Mouse (Mus musculus) left cerebral cortex, adult 18-20 months (tissue): ENCODE measurements around the gene Kcnip2. TPM values are rescaled to one million over a fixed set of nuclear protein-coding genes. Genes with fewer than 3 reads are reported as not detected.
A peak's percentile ranks its signal among the peaks of the same experiment; 100 is the strongest.
"Not testable (repeated sequence)": the region's sequence is repeated elsewhere in the genome, so short reads cannot be mapped to it uniquely, and the experiment has no call there.

Experiments used
- DNase-seq, 2 experiments: peaks; one replicate each; pipeline ENCODE4 v3.0.0; 2021 to 2022; ENCODE audit warnings: low spot score in 2 of 2, mixed read lengths in 1 of 2
- total RNA-seq, 2 experiments: library from RNA; stranded (reverse); gene quantifications; 2 replicates each; pipeline ENCODE4 v1.2.3; 2021

Gene Kcnip2
- total RNA-seq, 2 experiments from 2014 or later: 148 to 164 TPM

DNA sequence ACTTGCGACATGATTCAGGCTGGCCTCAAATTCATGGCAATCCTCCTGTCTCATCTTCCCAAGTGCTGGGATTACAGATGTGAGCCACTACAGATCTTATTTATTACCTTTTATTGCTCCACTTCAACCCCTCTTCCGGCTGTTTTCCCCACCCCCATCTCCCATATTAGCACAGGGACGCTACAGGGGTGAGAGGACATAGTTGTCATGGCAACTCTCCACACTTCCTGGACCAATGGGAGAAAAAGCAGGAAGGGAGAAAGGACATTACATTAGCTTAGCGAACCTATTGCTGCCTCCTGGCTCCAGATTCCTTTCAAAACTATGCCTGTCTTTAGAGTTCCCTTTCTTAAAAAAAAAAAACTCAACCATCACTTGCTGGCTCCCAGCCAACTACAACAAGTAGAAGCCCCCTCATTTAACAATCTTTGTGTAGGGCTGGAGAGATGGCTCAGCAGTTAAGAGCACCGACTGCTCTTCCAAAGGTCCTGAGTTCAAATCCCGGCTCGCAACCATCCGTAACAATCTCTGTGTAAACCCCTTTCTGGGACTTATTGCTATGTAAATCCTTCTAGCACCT, 3.1 kb downstream of the Kcnip2 start:
- DNase-seq: no peak

DNA sequence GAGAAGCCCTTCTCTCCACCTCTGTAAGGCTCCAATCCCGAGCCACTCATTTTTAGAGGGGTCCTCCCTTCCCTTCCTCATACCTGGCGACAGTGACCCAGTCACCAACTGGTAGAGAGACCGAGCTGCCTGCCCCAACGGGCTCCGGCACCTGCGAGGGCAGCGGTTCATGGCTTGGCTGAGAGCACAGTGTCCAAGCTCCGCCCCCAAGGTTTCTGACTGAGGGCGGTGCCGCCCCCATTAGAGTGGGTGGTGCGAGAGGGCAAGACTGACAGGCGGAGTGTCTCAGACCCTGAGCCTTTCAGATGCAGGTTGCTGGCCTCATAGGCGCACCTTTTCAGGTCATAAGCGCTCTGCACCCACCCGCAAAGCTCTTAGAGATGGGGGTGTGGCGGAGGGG, 3.7 kb downstream of the Kcnip2 start:
- DNase-seq: no peak

DNA sequence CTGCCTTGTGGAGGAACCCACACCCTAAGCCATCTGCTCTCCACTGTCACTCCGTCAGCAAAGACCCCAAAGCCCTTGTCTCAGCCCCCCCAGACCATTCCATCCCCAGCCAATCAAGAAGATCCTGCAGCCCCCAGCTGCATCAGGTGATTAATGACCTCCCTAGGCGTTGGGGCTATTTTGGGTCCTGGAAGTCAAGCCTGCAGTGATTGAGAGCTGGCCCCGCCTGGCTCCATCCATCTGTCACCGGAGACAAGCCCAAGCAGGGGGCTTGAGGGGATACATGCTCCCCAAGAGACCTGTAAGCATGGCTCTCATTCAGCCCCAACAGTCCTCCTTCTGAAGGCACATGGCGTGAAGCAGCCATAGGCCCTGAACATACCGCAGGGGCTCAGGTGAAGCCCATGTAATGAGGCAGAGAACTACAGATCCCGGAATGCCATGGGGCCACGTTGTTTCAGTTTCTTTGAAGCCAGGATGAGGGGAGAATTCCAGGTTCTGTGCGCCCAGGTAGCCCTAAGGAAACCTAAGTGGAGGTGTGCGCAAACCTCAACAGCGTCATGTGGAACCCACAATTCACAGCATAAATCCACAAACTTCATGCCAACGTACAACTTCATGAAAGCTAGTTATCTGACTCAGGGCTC, 4.7 kb downstream of the Kcnip2 start:
- DNase-seq: no peak

DNA sequence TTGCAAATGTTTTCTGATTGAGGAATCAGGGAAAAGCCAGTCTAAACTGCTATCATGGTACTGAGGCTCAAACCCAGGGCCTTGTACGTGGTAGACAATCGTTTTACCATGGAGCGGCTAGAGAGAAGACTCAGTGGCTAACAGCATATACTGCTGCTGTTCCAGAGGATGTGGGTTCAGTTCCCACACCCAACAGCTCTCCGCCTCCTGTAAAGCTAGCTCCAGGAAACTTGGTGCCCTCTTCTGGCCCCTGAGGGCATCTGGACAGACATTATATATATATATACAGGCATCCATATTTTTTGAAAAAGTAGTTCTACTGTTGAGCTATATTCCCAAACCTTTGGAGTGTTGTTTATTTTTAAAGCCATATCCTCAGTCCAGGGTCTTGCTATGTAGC, 8.1 kb downstream of the Kcnip2 start:
- DNase-seq: no peak

DNA sequence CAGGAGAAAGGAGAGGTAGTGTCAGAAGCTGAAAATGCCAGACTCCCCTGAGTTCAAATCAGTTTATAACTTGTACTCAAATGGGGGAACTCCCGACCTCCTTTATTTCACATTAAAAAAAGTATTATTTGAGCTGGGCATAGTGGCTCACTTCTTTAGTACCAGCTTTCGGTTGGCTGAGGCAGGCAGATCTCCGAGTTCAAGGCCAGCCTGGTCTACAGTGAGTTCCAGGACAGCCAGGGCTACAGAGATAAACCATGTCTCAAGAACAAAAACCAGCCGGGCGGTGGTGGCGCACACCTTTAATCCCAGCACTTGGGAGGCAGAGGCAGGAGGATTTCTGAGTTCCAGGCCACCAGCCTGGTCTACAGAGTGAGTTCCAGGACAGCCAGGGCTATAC, 10.0 kb downstream of the Kcnip2 start:
- DNase-seq: not testable (repeated sequence)

DNA sequence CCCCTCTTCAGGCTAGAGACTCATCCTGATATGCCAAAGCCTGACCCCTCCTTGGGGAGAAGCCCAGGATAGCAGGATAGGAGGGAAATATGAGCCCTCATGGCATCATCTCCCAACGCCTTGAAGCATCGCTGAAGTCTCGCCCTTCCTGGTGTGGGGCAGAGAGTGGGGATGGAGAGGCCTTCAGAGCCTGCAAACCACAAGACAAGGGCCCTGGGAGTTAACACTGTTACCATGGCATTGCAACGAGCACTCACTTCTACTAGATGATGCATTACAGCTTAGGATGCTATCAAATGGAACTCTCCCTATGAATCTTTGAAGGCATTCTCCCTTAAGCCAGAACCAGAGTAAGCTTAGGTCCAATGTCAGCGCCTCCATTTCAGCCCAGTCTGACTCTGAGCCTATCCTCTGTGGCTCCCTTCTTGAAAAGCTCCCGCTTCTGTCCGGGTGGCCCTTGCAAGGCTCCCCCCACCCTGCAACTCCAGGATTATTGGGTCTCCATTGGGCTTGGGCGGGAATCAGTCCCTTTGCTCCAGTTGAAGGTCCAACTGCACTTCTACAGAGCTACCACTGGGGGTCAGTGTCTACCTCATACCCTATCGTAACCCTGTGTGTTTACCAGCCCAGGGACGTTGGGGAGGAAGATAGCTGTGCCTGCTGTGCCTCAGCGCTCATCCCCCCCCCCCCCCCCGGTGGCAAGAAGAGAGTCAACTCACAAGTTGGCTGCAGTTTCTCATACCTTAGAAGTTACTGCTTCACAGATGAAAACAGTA, 11.1 kb downstream of the Kcnip2 start:
- no peak for DNase-seq

DNA sequence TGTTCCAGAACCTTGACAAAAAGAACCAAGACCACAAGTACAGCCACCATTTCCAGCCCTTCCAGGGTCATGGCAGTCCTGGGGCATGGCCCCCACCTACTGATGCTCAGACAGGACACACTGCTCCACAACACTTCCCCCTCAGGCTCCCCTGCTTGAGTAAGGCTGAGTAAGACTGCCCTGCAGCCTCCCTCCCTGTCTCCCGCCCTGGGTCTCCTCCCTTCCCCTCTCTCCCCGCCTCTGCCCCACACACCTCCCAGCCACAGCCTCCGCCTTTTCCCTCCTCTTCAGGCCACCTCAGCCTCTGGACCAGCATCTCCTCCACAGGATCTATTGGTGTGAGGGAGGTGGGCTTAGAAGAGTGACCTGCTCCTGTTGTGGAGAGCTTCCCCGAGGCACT, 12.5 kb downstream of the Kcnip2 start:
- DNase-seq: no peak

DNA sequence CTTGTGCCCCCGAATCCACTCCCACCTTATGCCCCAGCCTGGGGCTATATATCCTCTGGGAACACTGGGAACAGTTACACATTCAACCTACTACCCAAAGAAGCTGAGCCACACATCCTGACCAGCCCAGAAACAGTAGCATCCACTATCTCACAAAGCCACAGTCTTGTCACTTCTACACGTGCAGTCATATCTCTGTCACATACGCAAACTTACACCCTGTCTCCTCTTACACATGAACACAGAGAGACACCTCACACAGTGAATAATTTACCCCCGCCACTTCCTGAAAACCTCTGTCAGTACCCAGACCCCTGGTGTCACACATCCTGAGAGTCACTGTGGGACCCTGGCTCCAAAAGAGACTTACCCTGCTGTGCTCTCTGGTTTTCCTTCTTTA, 13.2 kb downstream of the Kcnip2 start:
- DNase-seq: no peak

DNA sequence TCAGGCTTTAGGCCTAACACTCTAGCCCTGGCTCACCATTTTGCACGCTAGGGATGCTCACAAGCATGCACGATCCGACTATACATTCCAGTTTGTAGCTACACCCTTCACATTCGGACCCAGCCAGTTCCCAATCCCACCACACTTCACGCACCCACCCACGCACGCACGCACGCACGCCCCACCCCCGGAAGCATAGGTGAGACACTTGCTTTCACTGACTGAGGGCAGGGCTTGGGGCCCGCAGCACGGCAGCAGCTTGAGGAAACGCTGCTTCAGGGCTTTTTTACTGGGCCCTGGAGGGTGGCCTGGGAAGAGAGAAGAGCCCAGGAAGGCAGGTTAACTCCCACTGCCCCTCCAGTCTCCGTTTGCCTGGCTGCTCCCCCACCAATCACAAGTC, 19.0 kb downstream of the Kcnip2 start:
- no peak for DNase-seq

DNA sequence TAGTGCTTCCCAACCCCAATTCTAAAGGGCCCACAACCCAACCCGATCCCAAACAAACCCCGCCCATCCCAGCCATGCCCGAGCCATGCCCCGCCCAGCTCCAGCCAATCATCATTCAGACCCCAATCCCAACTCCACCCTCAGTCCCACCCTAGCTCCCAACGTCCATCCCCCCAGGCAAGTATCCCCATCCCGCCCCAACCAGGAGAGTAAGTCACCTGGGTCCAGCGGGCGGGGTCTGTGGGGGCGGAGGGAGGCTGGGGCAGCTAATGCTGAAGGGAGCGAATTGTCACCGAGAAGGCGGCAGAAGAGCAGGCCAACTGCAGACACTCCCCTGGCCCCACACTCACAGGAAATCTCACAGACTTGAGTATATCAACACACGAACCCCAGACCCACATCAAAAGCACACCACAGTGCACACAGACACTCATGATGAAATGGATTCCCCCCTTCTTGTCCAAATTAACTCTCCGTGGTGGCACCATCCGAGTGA, 19.8 kb downstream of the Kcnip2 start:
- DNase-seq: no peak

DNA sequence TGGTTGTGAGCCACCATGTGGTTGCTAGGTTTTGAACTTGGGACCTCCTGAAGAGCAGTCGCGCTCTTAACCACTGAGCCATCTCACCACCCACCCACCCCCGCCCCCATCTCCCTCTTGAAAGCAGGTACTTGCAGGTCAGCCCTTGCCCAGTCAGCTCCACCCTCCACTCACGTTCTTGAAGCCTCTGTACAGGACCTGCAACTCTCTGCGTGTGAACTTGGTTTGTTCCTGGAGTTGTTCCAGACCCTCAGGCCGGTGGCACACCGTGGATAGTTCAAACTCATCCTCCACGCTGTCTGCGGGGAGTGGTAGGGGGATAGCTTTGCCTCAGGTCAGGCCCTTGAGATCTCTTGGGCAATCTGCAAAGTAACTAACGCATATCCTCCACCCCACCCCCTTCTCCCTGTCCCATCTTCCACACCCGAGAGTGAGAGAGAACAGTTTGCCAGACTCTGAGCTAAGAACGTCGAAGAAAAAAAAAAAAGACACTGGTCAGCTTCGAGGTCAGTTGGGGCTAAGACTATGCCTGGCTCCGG, 20.4 kb downstream of the Kcnip2 start:
- DNase-seq: no peak

DNA sequence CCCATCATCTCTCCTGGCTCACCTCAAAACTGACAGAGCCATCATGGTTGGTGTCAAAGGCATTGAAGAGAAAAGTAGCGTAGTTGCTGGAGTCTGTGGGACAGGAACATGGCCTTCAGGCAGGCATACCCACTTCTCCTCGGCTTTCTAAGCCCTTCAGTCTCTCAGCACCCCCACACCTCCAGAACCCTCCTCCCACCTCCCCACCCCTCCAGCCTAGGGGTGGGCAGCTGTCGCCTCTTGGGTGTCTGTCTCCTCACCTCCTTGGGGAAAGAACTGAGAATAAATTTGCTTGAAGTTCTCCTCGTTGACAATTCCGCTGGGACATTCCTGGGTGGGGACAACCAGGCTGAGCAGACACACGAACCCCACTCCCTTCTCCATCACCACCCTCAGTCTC, 21.1 kb downstream of the Kcnip2 start:
- no peak for DNase-seq

DNA sequence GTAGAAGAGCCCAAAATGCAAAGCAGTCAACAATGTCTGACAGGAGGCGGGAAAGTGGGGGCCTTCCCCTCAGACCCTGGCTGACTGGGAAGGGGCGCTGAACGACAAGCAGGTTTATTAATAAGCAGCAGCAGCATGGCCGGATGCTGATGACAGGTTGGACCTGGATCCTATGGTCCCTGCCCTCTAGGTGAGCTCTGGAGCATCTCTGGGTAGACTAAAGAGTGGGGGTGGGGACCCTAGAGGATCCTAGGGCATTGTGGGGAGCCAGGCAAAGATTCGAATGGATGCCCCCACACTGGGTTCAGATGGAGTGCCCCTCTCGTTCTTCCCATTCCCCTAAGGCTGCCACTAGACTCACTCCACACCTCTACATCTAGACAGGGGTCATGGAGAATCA, 23.5 kb downstream of the Kcnip2 start:
- DNase-seq: no peak

DNA sequence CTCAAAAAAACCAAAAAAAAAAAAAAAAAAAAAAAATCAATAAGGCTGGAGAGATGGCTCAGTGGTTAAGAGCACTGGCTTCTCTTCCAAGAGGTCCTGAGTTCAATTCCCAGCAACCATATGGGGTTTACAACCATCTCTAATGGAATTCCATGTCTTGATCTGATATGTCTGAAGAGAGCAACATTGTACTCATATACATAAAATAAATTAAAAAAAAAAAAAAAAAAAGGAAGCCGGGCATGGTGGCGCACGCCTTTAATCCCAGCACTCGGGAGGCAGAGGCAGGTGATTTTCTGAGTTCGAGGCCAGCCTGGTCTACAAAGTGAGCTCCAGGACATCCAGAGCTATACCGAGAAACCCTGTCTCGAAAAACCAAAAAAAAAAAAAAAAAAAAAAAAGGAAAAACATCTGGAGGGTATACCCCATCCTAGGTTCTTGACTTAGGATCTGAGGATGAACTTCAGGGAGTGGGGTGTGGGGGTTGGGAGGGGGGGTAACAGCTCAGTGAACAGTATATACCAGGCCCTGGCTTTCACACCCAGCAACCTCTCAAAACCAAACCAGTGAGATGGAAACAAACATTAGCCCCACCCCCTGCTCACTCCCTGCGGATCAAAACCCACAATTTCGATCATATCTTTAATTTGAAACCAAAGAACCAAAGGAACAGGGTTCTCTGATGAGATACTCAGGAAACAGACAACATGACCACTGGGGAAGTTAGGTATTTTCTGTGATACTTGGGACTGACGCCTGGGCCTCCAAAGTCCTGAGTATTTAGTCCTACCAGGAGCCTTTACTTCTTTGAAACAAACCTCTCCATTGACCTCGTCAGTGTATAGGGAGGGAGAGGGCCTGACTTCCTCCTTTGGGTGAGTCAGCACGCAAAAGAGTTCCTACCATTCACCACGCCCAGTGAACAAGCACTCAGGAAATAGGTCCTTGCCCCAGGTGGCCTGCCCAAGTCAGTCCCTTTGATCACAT, 25.7 kb downstream of the Kcnip2 start:
- DNase-seq: no peak

DNA sequence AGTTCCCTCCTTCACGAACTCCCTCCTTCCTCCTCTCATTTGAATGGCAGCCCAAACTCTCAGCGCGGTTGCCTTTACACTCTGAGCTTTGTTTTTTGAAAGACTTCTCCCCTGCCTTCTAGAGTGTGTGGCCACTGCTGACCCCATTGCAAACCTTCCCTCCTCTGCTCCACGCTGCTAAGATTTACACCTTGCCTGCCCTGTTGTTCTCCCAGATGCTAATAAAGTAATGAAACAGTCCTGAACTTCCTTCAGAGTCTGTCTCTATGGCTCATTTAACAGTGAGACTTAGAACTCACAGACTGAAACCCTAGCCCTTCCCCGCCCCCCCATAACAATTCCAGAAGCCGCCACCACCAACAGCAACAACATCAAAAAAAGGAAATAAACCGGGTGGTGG, 26.5 kb downstream of the Kcnip2 start:
- DNase-seq: no peak

DNA sequence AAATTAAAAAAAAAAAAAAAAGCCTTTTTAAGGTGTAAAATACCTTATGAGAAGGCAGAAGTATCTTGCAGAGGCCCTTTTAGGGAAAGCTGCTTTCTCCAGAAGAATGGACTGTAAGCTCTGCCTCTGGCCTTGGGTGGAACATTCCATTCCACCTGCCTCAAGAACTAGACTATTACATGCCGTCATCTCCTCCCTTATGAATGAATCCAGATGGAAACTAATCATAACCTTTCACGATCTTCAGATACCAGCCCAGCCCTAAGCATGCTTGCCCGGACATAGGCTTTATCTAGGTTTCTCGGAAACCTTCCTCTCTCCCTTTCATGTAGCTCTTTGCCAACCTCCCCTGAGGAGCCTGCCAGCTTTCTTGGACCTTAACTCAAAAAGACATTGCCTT, 27.5 kb downstream of the Kcnip2 start:
- no peak for DNase-seq

DNA sequence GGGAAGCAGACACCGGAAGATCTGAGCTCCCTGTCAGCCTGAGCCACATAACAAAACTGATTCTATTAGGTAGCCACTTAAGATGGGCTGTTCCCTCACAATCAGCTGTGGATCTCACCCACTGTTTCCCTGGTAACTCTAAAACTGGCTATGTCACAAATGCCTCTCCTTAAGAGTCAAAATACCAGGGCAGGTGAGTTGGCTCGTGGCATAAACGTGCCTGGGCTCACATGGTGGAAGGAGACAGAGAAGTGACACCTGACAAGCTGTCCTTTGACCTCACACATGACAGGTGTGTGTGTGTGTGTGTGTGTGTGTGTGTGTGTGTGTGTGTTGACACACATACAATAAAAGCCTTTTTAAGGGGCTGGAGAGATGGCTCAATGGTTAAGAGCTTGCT, 28.4 kb downstream of the Kcnip2 start:
- DNase-seq: no peak

DNA sequence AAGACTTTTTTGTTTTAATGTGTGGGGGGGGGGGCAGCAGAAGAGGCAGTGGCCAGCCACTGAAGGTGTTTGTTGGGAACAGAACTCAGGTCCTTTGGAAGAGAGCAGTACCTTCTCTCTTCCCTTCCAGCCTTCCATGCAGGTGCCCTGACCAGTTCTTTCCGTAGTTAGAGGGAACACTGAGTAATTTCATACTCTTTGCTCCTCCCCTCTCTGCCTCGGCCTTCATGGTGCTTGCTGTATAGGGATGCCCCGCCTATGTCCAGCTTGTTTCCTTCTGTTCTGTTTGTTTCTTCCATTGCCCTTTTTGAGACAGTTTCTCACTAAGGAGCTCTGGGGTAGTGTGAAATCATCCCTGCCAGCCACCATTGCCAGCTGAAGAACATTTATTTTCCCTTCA, 30.4 kb downstream of the Kcnip2 start:
- DNase-seq: no peak

DNA sequence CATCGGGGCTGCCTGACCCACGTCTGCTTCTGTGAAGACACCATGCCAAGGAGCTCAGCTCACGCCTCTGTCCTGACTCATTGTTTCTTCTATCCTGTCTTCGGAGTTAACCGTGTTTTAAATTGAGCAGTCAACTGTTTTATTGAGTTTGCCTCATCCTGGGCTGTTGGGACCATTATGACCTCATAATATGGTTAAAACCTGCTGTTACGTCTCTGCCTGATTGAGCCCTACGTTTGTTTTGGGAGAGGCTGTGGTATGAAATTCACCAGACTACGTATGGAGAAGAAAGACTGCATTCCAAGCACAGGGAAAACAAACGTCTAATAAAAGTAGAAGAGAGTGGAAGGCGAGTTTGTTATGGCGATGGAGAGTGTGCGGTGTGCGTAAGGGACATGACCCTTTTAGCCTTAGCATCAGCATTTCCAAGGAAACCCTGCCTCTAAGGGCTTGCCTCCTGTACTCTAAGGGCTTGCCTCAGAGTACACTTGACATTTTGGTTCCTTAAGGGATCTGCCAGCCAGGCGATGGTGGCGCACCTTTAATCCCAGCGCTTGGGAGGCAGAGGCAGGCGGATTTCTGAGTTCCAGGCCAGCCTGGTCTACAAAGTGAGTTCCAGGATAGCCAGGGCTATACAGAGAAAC, 31.8 kb downstream of the Kcnip2 start:
- DNase-seq: no peak

DNA sequence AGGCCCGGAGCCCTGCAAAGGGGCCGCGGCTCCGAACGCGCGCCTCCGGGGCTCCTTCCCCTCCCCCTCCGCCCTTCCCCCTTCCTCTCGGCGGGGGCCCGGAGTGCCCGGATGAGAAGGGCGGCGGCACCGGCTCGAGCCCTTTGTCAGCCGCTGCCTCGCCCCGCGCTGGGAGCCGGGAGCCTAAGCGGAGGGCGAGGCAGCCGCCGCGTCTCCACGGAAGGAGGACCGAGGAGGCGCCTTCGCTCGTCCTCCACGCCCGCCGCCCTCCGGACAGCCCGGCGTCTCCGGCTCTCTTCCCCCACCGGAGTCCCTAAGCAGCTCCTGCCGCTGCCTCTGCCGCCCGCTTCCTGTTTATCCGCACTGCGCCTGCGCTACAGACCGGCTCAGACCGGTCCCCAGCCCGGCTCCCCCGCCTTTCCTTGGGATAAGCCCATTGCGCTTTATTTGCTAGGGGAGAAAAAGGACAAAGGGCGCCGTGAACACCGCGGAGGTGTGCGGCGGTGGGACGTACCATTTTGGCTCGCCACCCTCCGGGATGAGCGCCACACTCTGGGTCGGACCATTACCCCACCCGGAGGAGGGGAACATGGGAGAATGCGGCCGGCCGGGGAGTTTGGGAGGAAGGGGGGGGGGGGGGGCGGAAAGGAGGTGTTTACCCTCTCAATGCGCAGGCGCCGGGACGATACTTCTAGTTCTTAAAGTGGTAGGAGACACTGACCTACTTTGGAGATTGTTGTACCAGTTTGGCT, 32.5 kb downstream of the Kcnip2 start, which contains the start of gene Mgea5:
Gene Mgea5 (minus strand): TSS at position 657 of the 752 bp plus-strand sequence.
- peak; percentile 98 for DNase-seq
